Mouse (Mus musculus) intestine, embryonic 14.5 days (tissue): Measurements from ENCODE around the gene Slc8a1. TPM values are rescaled to one million over a fixed set of nuclear protein-coding genes. Genes with fewer than 3 reads are reported as not detected.
A peak's percentile ranks its signal among the peaks of the same experiment; 100 is the strongest.

Source experiments
- ATAC-seq: fragments of 200-750 bp; cut with Nextera tagmentation; replicated peaks from 2 replicates; pipeline ENCODE4 v1.8.0; 2017; ENCODE audit warnings: low read depth, moderate number of reproducible peaks, moderate TSS enrichment, moderate library complexity; ENCODE audit not compliant: low FRiP score, low TSS enrichment
- DNase-seq: peaks from one replicate; pipeline ENCODE4 v3.0.0-alpha.2; 2018; ENCODE audit warnings: low spot score
- H3K27ac ChIP-seq: fragments of 300-500 bp; sonication (generic); 2 replicates; pipeline ENCODE4 v1.5.1; 2014; ENCODE audit warnings: low read depth, mild to moderate bottlenecking, control low read depth
- H3K27me3 ChIP-seq: fragments of 300-500 bp; sonication (generic); replicated peaks from 2 replicates; pipeline ENCODE4 v1.6.1; 2014; ENCODE audit warnings: low read length, control low read depth; ENCODE audit not compliant: control insufficient read depth, insufficient read depth
- H3K36me3 ChIP-seq: fragments of 300-500 bp; sonication (generic); 2 replicates; pipeline ENCODE4 v1.6.1; 2014; ENCODE audit warnings: low read length, control low read depth; ENCODE audit not compliant: control insufficient read depth, insufficient read depth
- H3K4me1 ChIP-seq: fragments of 300-500 bp; sonication (generic); replicated peaks from 2 replicates; pipeline ENCODE4 v1.6.1; 2014; ENCODE audit warnings: low read length, control low read depth, mixed read lengths; ENCODE audit not compliant: control insufficient read depth, insufficient read depth
- H3K4me2 ChIP-seq: fragments of 300-500 bp; sonication (generic); 2 replicates; pipeline ENCODE4 v1.6.1; 2014; ENCODE audit warnings: low read length
- H3K4me3 ChIP-seq: fragments of 300-500 bp; sonication (generic); 2 replicates; pipeline ENCODE4 v1.5.1; 2014; ENCODE audit warnings: low read depth, low read length, control low read depth, mixed read lengths
- H3K9ac ChIP-seq: fragments of 300-500 bp; sonication (generic); 2 replicates; pipeline ENCODE4 v1.6.1; 2014; ENCODE audit warnings: mild to moderate bottlenecking, low read length
- H3K9me3 ChIP-seq: fragments of 300-500 bp; sonication (generic); 2 replicates; pipeline ENCODE4 v1.6.1; 2016; ENCODE audit warnings: low read length, control low read depth; ENCODE audit not compliant: control insufficient read depth
- WGBS: fragments of 180-500 bp; shearing (Covaris S2); extraction: QIAGEN DNeasy Blood & Tissue Kit; methylation state at CpG from one replicate; pipeline ENCODE4 v1.1.7; 2014; 5-methylcytosine and 5-hydroxymethylcytosine counted together
- polyA plus RNA-seq: library from polyadenylated mRNA; unstranded; fragments of >200 nt; fragmentation: Nextera tagmentation; extraction: Ambion mirVana; gene quantifications from 2 replicates; pipeline ENCODE4 v1.2.1, GENCODE M21; 2014

Slc8a1 gene
- 9.2 and 9.9 TPM in 2 replicates for polyA plus RNA-seq

DNA sequence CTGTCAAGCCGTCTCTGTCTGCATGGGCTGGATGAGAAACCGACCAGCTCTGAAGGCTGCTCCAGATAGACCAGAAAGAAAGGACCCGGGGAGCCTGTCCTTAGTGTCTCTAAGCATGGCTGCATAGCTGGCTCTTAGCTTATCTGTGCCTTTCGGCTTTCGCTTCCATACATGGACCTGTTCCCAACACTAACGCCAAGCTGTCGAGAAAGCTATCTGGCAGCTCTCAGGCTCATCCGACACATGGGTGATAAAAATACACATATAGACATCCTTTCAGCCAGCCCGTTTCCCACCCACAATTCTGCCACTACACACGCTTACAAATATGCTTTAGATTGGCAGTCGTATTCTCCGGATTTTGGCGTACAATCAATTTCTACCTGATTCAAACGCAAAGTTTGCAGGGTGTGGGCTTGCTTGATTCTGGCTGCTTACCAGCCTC lies at the start of gene Slc8a1:
Gene Slc8a1 (minus strand): TSS at position 67 of the 445 bp plus-strand sequence.
- ATAC-seq (no peak), DNase-seq (no peak)
- Histone ChIP-seq H3K27me3 (no peaks in the 10 kb centered on the region), H3K9ac (no peak within 1 kb of the TSS), H3K9me3 (no peaks in the 10 kb centered on the region), H3K4me1 (peaks cover 11% of the 10 kb centered on the region; the same call in 1 of the 2 replicates), H3K27ac (no peak within 1 kb of the TSS), H3K36me3 (no peaks in the 10 kb centered on the region), H3K4me3 (peak within 1 kb of the TSS; percentile 8; the same call in 1 of the 2 replicates), H3K4me2 (peak within 1 kb of the TSS; percentile 14)
- WGBS, result 73% methylated on average over 14 of the region's 14 CpGs

- peak; percentile 57 for DNase-seq
- no peaks in the 10 kb centered on the region for H3K9me3 ChIP-seq
- WGBS, result 38% methylated on average over 4 of the region's 4 CpGs
- no peak overlapping the region for H3K4me3 ChIP-seq
- H3K4me1 ChIP-seq, result no peaks in the 10 kb centered on the region
- no peaks in the 10 kb centered on the region for H3K27me3 ChIP-seq
- H3K27ac ChIP-seq, result no peak overlapping the region
- H3K4me2 ChIP-seq, result no peak overlapping the region
- no peak for ATAC-seq
- no peak overlapping the region for H3K9ac ChIP-seq
- H3K36me3 ChIP-seq, result no peaks in the 10 kb centered on the region
Observed at GRCm38 (mm10) chr17:81787350-81787749, 49.2 kb upstream of the Slc8a1 start.

DNA sequence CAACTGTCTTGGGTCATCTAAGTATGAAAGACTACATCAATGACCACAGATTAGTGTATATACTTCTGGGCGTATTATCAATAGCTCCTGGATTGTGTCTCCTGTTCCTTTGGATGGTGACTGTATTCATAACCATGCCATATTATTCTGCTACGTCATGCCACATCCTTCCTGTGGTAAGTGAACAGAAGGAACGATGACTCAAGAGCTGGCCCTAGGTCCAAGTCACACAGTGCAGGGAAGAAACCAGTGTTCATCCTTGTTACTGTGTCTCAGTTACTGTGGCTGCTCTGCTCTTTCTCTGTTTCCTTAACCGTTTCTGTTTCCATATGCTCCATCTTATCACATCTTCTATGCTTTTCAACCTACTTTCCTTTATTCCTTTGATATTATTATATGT lies 44.1 kb upstream of the Slc8a1 start:
- Histone ChIP-seq H3K4me3 (no peak overlapping the region), H3K4me2 (no peak overlapping the region), H3K4me1 (no peaks in the 10 kb centered on the region), H3K27ac (no peak overlapping the region), H3K9ac (no peak overlapping the region), H3K9me3 (no peaks in the 10 kb centered on the region), H3K27me3 (no peaks in the 10 kb centered on the region), H3K36me3 (no peaks in the 10 kb centered on the region)
- 92% methylated on average over 4 of the region's 4 CpGs for WGBS
- ATAC-seq, result no peak
- DNase-seq, result no peak

GRCm38 (mm10) chr17:81781491-81781890 lies 43.3 kb upstream of the Slc8a1 start:
- DNase-seq, result no peak
- H3K9ac ChIP-seq, result no peak overlapping the region
- WGBS, result 80% methylated on average over 5 of the region's 5 CpGs
- H3K4me3 ChIP-seq, result no peak overlapping the region
- no peak overlapping the region for H3K4me2 ChIP-seq
- no peaks in the 10 kb centered on the region for H3K9me3 ChIP-seq
- no peak overlapping the region for H3K27ac ChIP-seq
- no peaks in the 10 kb centered on the region for H3K36me3 ChIP-seq
- ATAC-seq, result no peak
- no peaks in the 10 kb centered on the region for H3K27me3 ChIP-seq
- H3K4me1 ChIP-seq, result no peaks in the 10 kb centered on the region

DNA sequence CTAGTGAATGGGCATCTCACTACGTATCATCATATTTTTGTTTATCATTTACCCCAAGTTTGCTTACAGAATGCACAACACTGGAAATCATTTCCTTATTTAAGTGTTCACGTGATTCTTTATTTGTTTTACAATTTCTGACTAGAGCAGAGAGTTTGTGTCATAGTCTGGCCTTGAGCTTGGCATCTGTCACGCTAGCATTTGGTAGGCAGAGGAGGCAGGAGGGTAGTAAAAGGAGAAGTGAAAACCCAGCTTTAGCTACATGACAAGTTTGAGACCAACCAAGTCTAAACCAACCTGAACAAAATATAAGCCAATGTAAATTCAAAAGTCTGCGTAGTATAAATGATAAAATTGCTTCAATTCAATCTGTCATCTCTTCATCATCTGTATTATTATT lies 41.7 kb upstream of the Slc8a1 start:
- H3K27me3 ChIP-seq, result no peaks in the 10 kb centered on the region
- H3K4me2 ChIP-seq, result no peak overlapping the region
- no peaks in the 10 kb centered on the region for H3K4me1 ChIP-seq
- WGBS, result 71% methylated on average over 4 of the region's 4 CpGs
- ATAC-seq (no peak), DNase-seq (no peak)
- no peak overlapping the region for H3K27ac ChIP-seq
- H3K9me3 ChIP-seq, result no peaks in the 10 kb centered on the region
- H3K4me3 ChIP-seq, result no peak overlapping the region
- no peak overlapping the region for H3K9ac ChIP-seq
- H3K36me3 ChIP-seq, result no peaks in the 10 kb centered on the region

GRCm38 (mm10) chr17:81750664-81751063 lies 12.5 kb upstream of the Slc8a1 start:
- Histone ChIP-seq H3K27ac (no peak overlapping the region), H3K9me3 (no peaks in the 10 kb centered on the region), H3K36me3 (no peaks in the 10 kb centered on the region), H3K9ac (no peak overlapping the region), H3K4me1 (no peaks in the 10 kb centered on the region), H3K4me2 (no peak overlapping the region), H3K4me3 (no peak overlapping the region), H3K27me3 (no peaks in the 10 kb centered on the region)
- no peak for ATAC-seq
- DNase-seq, result no peak
- 52% methylated on average over 2 of the region's 2 CpGs for WGBS

- no peaks in the 10 kb centered on the region for H3K9me3 ChIP-seq
- H3K4me2 ChIP-seq, result no peak overlapping the region
- H3K27me3 ChIP-seq, result no peaks in the 10 kb centered on the region
- DNase-seq (no peak), ATAC-seq (no peak)
- H3K36me3 ChIP-seq, result no peaks in the 10 kb centered on the region
- peaks cover 11% of the 10 kb centered on the region; the same call in 1 of the 2 replicates for H3K4me1 ChIP-seq
- H3K27ac ChIP-seq, result no peak overlapping the region
- no peak overlapping the region for H3K9ac ChIP-seq
- H3K4me3 ChIP-seq, result no peak overlapping the region
- WGBS, result 58% methylated on average over 2 of the region's 2 CpGs
Observed at GRCm38 (mm10) chr17:81743034-81743433, 4.9 kb upstream of the Slc8a1 start.

GRCm38 (mm10) chr17:81740576-81740975 lies 2.4 kb upstream of the Slc8a1 start:
- Histone ChIP-seq H3K9ac (no peak overlapping the region), H3K27ac (peak overlapping the region; percentile 19; the same call in 1 of the 2 replicates), H3K4me3 (no peak overlapping the region), H3K27me3 (no peaks in the 10 kb centered on the region), H3K4me2 (no peak overlapping the region), H3K36me3 (no peaks in the 10 kb centered on the region), H3K4me1 (peaks cover 11% of the 10 kb centered on the region; the same call in 1 of the 2 replicates), H3K9me3 (no peaks in the 10 kb centered on the region)
- peak; percentile 40; the same call in 1 of the 2 replicates for ATAC-seq
- DNase-seq, result peak; percentile 52
- WGBS, result 17% methylated on average over 6 of the region's 6 CpGs

- H3K4me3 ChIP-seq, result peak overlapping the region; percentile 8; the same call in 1 of the 2 replicates
Observed at GRCm38 (mm10) chr17:81737779-81738178, 398 bp downstream of the Slc8a1 start.

More at GRCm38 (mm10) chr17:81737779-81738178, 398 bp downstream of the Slc8a1 start:
- Histone ChIP-seq H3K4me1 (peaks cover 11% of the 10 kb centered on the region; the same call in 1 of the 2 replicates), H3K27me3 (no peaks in the 10 kb centered on the region), H3K36me3 (no peaks in the 10 kb centered on the region), H3K4me2 (peak overlapping the region; percentile 14), H3K9me3 (no peaks in the 10 kb centered on the region), H3K9ac (no peak overlapping the region), H3K27ac (no peak overlapping the region)
- WGBS, result 71% methylated on average over 2 of the region's 2 CpGs
- no peak for DNase-seq
- ATAC-seq, result no peak
